Mouse (Mus musculus) forebrain, embryonic 13.5 days (tissue): ENCODE measurements around the gene H2-Ob. TPM values are rescaled to one million over a fixed set of nuclear protein-coding genes. Genes with fewer than 3 reads are reported as not detected.

Experiments used
- ATAC-seq: fragments of 200-750 bp; cut with Nextera tagmentation; 2 replicates; pipeline ENCODE4 v1.8.0; 2017
- H3K27ac ChIP-seq: fragments of 300-500 bp; sonication (generic); 2 replicates; pipeline ENCODE4 v1.5.1; 2015; ENCODE audit warnings: inconsistent platforms, mild to moderate bottlenecking, moderate library complexity
- H3K27me3 ChIP-seq: fragments of 300-500 bp; sonication (generic); 2 replicates; pipeline ENCODE4 v1.6.1; 2015; ENCODE audit warnings: mild to moderate bottlenecking, inconsistent platforms
- H3K36me3 ChIP-seq: fragments of 300-500 bp; sonication (generic); 2 replicates; pipeline ENCODE4 v1.6.1; 2015; ENCODE audit warnings: mild to moderate bottlenecking, inconsistent platforms; ENCODE audit not compliant: poor library complexity, severe bottlenecking
- H3K4me1 ChIP-seq: fragments of 300-500 bp; sonication (generic); 2 replicates; pipeline ENCODE4 v1.6.1; 2015; ENCODE audit warnings: inconsistent platforms
- H3K4me2 ChIP-seq: fragments of 300-500 bp; sonication (generic); 2 replicates; pipeline ENCODE4 v1.6.1; 2015; ENCODE audit warnings: inconsistent platforms, mild to moderate bottlenecking, moderate library complexity
- H3K4me3 ChIP-seq: fragments of 300-500 bp; sonication (generic); 2 replicates; pipeline ENCODE4 v1.5.1; 2015; ENCODE audit warnings: mild to moderate bottlenecking, inconsistent platforms
- H3K9ac ChIP-seq: fragments of 300-500 bp; sonication (generic); 2 replicates; pipeline ENCODE4 v1.6.1; 2015; ENCODE audit warnings: mild to moderate bottlenecking, inconsistent platforms
- H3K9me3 ChIP-seq: fragments of 300-500 bp; sonication (generic); replicated peaks from 2 replicates; pipeline ENCODE4 v1.6.1; 2016; ENCODE audit warnings: inconsistent platforms
- WGBS: fragments of 180-500 bp; shearing (Covaris S2); methylation state at CpG from one replicate; pipeline ENCODE4 v1.1.7; 2015; 5-methylcytosine and 5-hydroxymethylcytosine counted together
- polyA plus RNA-seq: library from polyadenylated mRNA; unstranded; fragments of >200 nt; fragmentation: Nextera tagmentation; extraction: Ambion mirVana; gene quantifications from 2 replicates; pipeline ENCODE4 v1.2.1, GENCODE M21; 2015

H2-Ob gene
- polyA plus RNA-seq, 1 experiment from 2014 or later = not detected

DNA sequence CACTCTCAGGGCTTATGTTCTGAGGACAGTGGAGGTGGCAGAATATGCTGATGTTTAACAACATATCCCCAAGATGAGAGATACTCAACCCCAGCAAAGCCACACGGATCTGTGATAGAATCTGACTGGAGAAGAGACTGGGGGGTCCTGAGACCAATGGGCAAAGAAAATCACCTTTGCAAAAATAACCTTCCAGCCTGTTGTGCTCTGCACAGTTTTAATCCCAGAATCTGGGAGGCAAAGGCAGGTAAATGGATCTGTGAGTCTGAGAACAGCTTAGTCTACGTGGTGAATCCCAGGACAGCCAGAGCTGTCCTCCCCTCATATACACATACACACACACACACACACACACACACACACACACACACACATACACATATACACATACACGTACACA is 10.7 kb downstream of the H2-Ob start:
- Histone ChIP-seq H3K4me2 (no peak overlapping the region), H3K9ac (no peak overlapping the region), H3K27ac (no peak overlapping the region), H3K4me1 (no peaks in the 10 kb centered on the region), H3K4me3 (no peak overlapping the region), H3K9me3 (no peaks in the 10 kb centered on the region), H3K27me3 (peaks cover 7% of the 10 kb centered on the region; the same call in 1 of the 2 replicates), H3K36me3 (no peaks in the 10 kb centered on the region)
- ATAC-seq = no peak
- 40% methylated on average over 3 of the region's 3 CpGs for WGBS

GRCm38 (mm10) chr17:34249878-34250277 is 11.2 kb downstream of the H2-Ob start:
- Histone ChIP-seq H3K9ac (no peak overlapping the region), H3K27ac (no peak overlapping the region), H3K9me3 (no peaks in the 10 kb centered on the region), H3K27me3 (peaks cover 7% of the 10 kb centered on the region; the same call in 1 of the 2 replicates), H3K4me3 (no peak overlapping the region), H3K4me1 (no peaks in the 10 kb centered on the region), H3K4me2 (no peak overlapping the region), H3K36me3 (no peaks in the 10 kb centered on the region)
- WGBS = 16% methylated on average over 4 of the region's 4 CpGs
- ATAC-seq = no peak

DNA sequence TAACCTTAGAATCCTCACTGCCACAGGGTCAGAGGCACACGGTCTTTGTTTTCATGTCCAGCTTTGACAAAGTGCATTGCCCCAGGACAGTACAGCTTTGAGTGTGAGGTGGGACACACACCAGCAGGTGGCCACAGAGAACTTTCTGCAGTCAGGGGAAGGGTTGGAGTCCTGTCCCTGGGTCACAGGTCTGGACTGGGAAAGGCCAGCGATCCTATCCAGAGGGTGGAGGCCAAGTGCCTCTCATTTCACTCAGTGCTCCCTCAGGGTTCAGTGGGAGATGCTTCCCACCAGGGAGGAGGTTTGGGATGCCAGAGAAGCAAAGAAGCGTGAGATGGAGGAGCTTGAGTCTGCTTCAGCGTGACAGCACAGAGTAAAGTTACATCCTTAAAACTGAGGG is 13.0 kb downstream of the H2-Ob start:
- H3K27me3 ChIP-seq = peaks cover 7% of the 10 kb centered on the region; the same call in 1 of the 2 replicates

GRCm38 (mm10) chr17:34256501-34256900 is 17.8 kb downstream of the H2-Ob start:
- peaks cover 7% of the 10 kb centered on the region; the same call in 1 of the 2 replicates for H3K27me3 ChIP-seq
- H3K4me3 ChIP-seq = no peak overlapping the region
- no peaks in the 10 kb centered on the region for H3K4me1 ChIP-seq
- ATAC-seq = no peak
- H3K36me3 ChIP-seq = no peaks in the 10 kb centered on the region
- no peak overlapping the region for H3K4me2 ChIP-seq
- WGBS = 83% methylated on average over 5 of the region's 5 CpGs
- H3K9ac ChIP-seq = no peak overlapping the region
- H3K9me3 ChIP-seq = no peaks in the 10 kb centered on the region
- no peak overlapping the region for H3K27ac ChIP-seq

More for the DNA sequence above, 13.0 kb downstream of the H2-Ob start:
- H3K9ac ChIP-seq = no peak overlapping the region
- no peaks in the 10 kb centered on the region for H3K36me3 ChIP-seq
- ATAC-seq = no peak
- H3K27ac ChIP-seq = no peak overlapping the region
- H3K4me3 ChIP-seq = no peak overlapping the region
- H3K9me3 ChIP-seq = no peaks in the 10 kb centered on the region
- 57% methylated on average over 4 of the region's 4 CpGs for WGBS
- no peaks in the 10 kb centered on the region for H3K4me1 ChIP-seq
- no peak overlapping the region for H3K4me2 ChIP-seq

- H3K9me3 ChIP-seq = no peaks in the 10 kb centered on the region
- no peak for ATAC-seq
- no peak within 1 kb of the TSS for H3K4me3 ChIP-seq
- no peaks in the 10 kb centered on the region for H3K36me3 ChIP-seq
- H3K27me3 ChIP-seq = peaks cover 11% of the 10 kb centered on the region; the same call in 1 of the 2 replicates
- H3K4me1 ChIP-seq = no peaks in the 10 kb centered on the region
- H3K9ac ChIP-seq = no peak within 1 kb of the TSS
- 77% methylated on average over 11 of the region's 11 CpGs for WGBS
- H3K4me2 ChIP-seq = no peak within 1 kb of the TSS
- H3K27ac ChIP-seq = no peak within 1 kb of the TSS
Observed at GRCm38 (mm10) chr17:34257594-34258375, 19.1 kb downstream of the H2-Ob start, which contains the start of gene H2-Ab1. H2-Ab1 (plus strand) TSS chr17:34257689.

DNA sequence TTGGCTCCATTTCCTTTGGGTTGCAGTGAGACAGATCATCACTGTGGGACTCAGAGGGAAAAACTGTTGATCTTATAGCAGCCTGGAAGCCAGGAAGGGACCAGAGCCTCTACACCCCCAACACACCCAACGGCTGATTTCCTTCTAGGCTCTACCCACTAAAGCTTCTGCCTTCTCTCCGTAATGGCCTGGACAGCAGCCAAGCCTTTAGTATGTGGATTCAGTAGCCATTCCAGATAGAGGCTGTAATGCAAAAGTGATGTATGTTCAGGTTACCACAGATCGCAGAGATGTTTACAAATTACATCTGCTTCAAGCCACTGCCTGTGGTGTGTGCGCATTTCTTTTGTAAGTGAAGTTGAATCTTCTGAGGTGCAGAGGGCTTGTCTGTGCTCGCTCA is 21.8 kb downstream of the H2-Ob start:
- H3K9me3 ChIP-seq = no peaks in the 10 kb centered on the region
- H3K27me3 ChIP-seq = peaks cover 30% of the 10 kb centered on the region
- H3K9ac ChIP-seq = no peak overlapping the region
- H3K36me3 ChIP-seq = no peaks in the 10 kb centered on the region
- ATAC-seq = no peak
- no peak overlapping the region for H3K4me2 ChIP-seq
- no peak overlapping the region for H3K27ac ChIP-seq
- H3K4me3 ChIP-seq = no peak overlapping the region
- WGBS = 77% methylated on average over 5 of the region's 5 CpGs
- H3K4me1 ChIP-seq = peaks cover 21% of the 10 kb centered on the region

DNA sequence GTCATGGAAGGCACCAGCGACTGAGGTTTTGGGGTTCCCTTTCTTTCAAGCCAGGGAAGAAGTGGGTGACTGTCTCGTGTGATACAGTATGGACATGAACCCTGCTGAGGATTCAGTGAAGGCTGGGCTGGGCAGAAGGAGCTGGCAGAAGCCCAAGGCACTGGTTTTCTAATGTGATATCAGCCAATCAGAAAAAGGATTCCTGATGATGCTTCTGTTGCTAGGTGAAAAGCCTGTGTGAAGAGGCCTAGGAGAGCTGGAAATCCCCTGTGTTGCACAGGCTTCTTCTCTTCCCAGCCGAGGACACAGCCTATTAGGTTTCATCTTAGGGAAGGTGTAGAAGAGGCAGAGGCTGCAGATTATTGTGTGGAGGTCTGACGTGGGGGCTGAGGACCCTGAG is 22.8 kb downstream of the H2-Ob start:
- peak; percentile 65 for ATAC-seq
- H3K4me2 ChIP-seq = no peak overlapping the region
- H3K27ac ChIP-seq = no peak overlapping the region
- peaks cover 21% of the 10 kb centered on the region for H3K4me1 ChIP-seq
- H3K4me3 ChIP-seq = no peak overlapping the region
- no peaks in the 10 kb centered on the region for H3K36me3 ChIP-seq
- H3K9me3 ChIP-seq = no peaks in the 10 kb centered on the region
- no peak overlapping the region for H3K9ac ChIP-seq
- H3K27me3 ChIP-seq = peaks cover 33% of the 10 kb centered on the region
- 19% methylated on average over 4 of the region's 4 CpGs for WGBS

GRCm38 (mm10) chr17:34263068-34263467 is 24.4 kb downstream of the H2-Ob start:
- Histone ChIP-seq H3K4me2 (peak overlapping the region; percentile 94), H3K4me1 (peaks cover 21% of the 10 kb centered on the region), H3K36me3 (no peaks in the 10 kb centered on the region), H3K9me3 (no peaks in the 10 kb centered on the region), H3K4me3 (peak overlapping the region; percentile 50), H3K27me3 (peaks cover 40% of the 10 kb centered on the region), H3K9ac (peak overlapping the region; percentile 24), H3K27ac (no peak overlapping the region)
- peak; percentile 91 for ATAC-seq
- WGBS = 1% methylated on average over 8 of the region's 8 CpGs

DNA sequence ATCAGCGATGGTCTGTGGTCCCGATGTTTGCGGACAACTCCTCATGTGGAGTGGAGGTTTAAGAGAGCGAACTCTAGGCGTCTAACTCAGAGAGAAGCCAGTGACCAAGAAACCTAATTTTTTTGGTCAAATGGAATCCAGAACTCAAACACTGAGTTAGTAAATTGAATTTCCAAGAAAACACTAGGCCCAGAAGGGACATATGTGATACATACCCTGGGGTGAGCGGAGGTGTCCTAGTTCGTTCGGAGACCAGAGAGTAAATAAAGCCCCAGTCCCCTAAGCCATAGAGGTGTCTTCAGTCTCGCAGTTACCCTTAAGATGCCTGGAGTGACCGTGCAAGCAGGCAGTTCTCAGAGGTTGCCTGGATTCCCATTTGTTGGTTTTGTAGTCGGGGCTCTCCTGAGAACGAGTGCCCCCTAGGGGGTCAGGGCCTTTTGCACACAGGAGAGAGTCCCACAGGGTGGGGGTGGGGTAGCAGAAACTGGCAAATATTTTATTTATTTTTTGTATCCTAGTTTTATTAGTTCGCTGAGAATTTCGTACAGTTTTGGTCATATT is 25.2 kb downstream of the H2-Ob start:
- H3K36me3 ChIP-seq = no peaks in the 10 kb centered on the region
- peak overlapping the region; percentile 94 for H3K4me2 ChIP-seq
- peak overlapping the region; percentile 50 for H3K4me3 ChIP-seq
- H3K9me3 ChIP-seq = no peaks in the 10 kb centered on the region
- ATAC-seq = no peak
- no peak overlapping the region; the same call in 1 of the 2 replicates for H3K9ac ChIP-seq
- H3K4me1 ChIP-seq = peaks cover 21% of the 10 kb centered on the region
- H3K27ac ChIP-seq = no peak overlapping the region
- H3K27me3 ChIP-seq = peaks cover 43% of the 10 kb centered on the region
- 4% methylated on average over 14 of the region's 14 CpGs for WGBS

DNA sequence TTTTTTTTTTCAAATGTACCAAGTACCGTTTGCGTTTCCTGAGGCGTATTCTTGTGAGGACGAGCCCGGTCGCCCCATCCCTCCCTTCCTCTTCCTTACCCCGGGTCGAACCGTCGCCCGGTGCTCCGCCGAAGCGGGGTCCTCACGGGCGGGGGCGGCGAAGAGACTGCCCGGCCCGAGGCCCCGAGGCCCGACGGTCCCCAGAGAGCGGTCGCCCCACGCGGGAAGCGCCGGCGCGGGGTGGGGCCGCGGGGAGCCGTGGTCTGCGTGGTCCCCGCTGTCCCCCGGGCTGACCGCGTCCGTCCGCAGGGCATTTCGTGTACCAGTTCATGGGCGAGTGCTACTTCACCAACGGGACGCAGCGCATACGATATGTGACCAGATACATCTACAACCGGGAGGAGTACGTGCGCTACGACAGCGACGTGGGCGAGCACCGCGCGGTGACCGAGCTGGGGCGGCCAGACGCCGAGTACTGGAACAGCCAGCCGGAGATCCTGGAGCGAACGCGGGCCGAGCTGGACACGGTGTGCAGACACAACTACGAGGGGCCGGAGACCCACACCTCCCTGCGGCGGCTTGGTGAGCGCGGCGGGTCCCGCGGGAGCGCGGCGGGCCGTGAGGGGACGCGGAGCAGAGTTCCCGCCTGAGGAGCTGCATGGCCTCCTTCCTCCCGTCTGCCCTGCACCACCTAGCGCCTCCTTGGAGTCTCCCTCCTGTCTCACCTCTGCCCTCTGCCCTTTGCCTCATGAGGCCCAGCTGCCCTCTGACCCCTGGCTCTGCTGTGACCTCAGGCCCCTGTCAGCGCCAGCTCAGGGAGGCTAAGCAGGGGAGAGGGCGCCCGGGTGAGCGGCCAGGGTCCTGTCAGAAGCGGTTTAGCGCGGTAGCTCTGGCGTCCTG is 26.0 kb downstream of the H2-Ob start:
- H3K27ac ChIP-seq = no peak overlapping the region
- peak overlapping the region; percentile 65 for H3K9ac ChIP-seq
- H3K9me3 ChIP-seq = no peaks in the 10 kb centered on the region
- no peaks in the 10 kb centered on the region for H3K36me3 ChIP-seq
- ATAC-seq = no peak
- H3K4me1 ChIP-seq = peaks cover 21% of the 10 kb centered on the region
- peak overlapping the region; percentile 50 for H3K4me3 ChIP-seq
- peak overlapping the region; percentile 94 for H3K4me2 ChIP-seq
- peaks cover 43% of the 10 kb centered on the region for H3K27me3 ChIP-seq
- WGBS = under 1% methylated on average over 93 of the region's 93 CpGs

- no peaks in the 10 kb centered on the region for H3K9me3 ChIP-seq
- H3K36me3 ChIP-seq = no peaks in the 10 kb centered on the region
- no peak overlapping the region for H3K27ac ChIP-seq
- H3K27me3 ChIP-seq = peaks cover 36% of the 10 kb centered on the region
- no peak overlapping the region for H3K4me3 ChIP-seq
- H3K4me1 ChIP-seq = peaks cover 19% of the 10 kb centered on the region
- 74% methylated on average over 2 of the region's 2 CpGs for WGBS
- ATAC-seq = no peak
- no peak overlapping the region for H3K9ac ChIP-seq
- H3K4me2 ChIP-seq = no peak overlapping the region
Observed at GRCm38 (mm10) chr17:34268262-34268661, 29.6 kb downstream of the H2-Ob start.

GRCm38 (mm10) chr17:34268748-34269147 is 30.0 kb downstream of the H2-Ob start:
- Histone ChIP-seq H3K4me1 (peaks cover 14% of the 10 kb centered on the region), H3K36me3 (no peaks in the 10 kb centered on the region), H3K4me2 (no peak overlapping the region), H3K9me3 (no peaks in the 10 kb centered on the region), H3K27me3 (peaks cover 31% of the 10 kb centered on the region), H3K9ac (no peak overlapping the region), H3K4me3 (no peak overlapping the region), H3K27ac (no peak overlapping the region)
- ATAC-seq = no peak
- 89% methylated on average over 2 of the region's 2 CpGs for WGBS
